Mouse (Mus musculus) hindbrain, embryonic 14.5 days (tissue): Measurements from ENCODE around the gene Rnf126. TPM values are rescaled to one million over a fixed set of nuclear protein-coding genes. Genes with fewer than 3 reads are reported as not detected.
A peak's percentile ranks its signal among the peaks of the same experiment; 100 is the strongest.

Experiments
- ATAC-seq: fragments of 200-750 bp; cut with Nextera tagmentation; 2 replicates; pipeline ENCODE4 v1.8.0; 2017; ENCODE audit warnings: moderate number of reproducible peaks, mild to moderate bottlenecking, moderate TSS enrichment, moderate library complexity; ENCODE audit not compliant: low FRiP score
- DNase-seq: peaks from one replicate; pipeline ENCODE4 v3.0.0-alpha.2; 2015; ENCODE audit warnings: low spot score
- H3K27ac ChIP-seq: fragments of 300-500 bp; sonication (generic); 2 replicates; pipeline ENCODE4 v1.5.1; 2014; ENCODE audit warnings: mild to moderate bottlenecking, moderate library complexity
- H3K27me3 ChIP-seq: fragments of 300-500 bp; sonication (generic); 2 replicates; pipeline ENCODE4 v1.6.1; 2014; ENCODE audit warnings: mild to moderate bottlenecking, low read length, mixed read lengths; ENCODE audit not compliant: control insufficient read depth, insufficient read depth
- H3K36me3 ChIP-seq: fragments of 300-500 bp; sonication (generic); replicated peaks from 2 replicates; pipeline ENCODE4 v1.6.1; 2014; ENCODE audit not compliant: control insufficient read depth, insufficient read depth
- H3K4me1 ChIP-seq: fragments of 300-500 bp; sonication (generic); replicated peaks from 2 replicates; pipeline ENCODE4 v1.6.1; 2014; ENCODE audit warnings: antibody characterized with exemption, low read length, mixed read lengths; ENCODE audit not compliant: control insufficient read depth, insufficient read depth
- H3K4me2 ChIP-seq: fragments of 300-500 bp; sonication (generic); replicated peaks from 2 replicates; pipeline ENCODE4 v1.6.1; 2014; ENCODE audit warnings: mild to moderate bottlenecking, moderate library complexity
- H3K4me3 ChIP-seq: fragments of 300-500 bp; sonication (generic); replicated peaks from 2 replicates; pipeline ENCODE4 v1.5.1; 2014; ENCODE audit warnings: mild to moderate bottlenecking, low read length
- H3K9ac ChIP-seq: fragments of 300-500 bp; sonication (generic); 2 replicates; pipeline ENCODE4 v1.6.1; 2014
- H3K9me3 ChIP-seq: fragments of 300-500 bp; sonication (generic); 2 replicates; pipeline ENCODE4 v1.6.1; 2016; ENCODE audit warnings: low read length; ENCODE audit not compliant: control insufficient read depth
- WGBS: fragments of 180-500 bp; shearing (Covaris S2); extraction: QIAGEN DNeasy Blood & Tissue Kit; methylation state at CpG from one replicate; pipeline ENCODE4 v1.1.7; 2014; 5-methylcytosine and 5-hydroxymethylcytosine counted together
- polyA plus RNA-seq: library from polyadenylated mRNA; unstranded; fragments of >200 nt; fragmentation: Nextera tagmentation; extraction: Ambion mirVana; gene quantifications from 2 replicates; pipeline ENCODE4 v1.2.1, GENCODE M21; 2014

Rnf126 gene
- polyA plus RNA-seq, 1 experiment from 2014 or later = 96.7 TPM

- H3K4me2 ChIP-seq = no peak overlapping the region
- no peak for ATAC-seq
- no peak overlapping the region for H3K9ac ChIP-seq
- H3K27ac ChIP-seq = 0 out of 2 replicates have a peak overlapping the region, but pooled peaks have one; percentile 94
- H3K4me3 ChIP-seq = no peak overlapping the region
- DNase-seq = no peak
- H3K27me3 ChIP-seq = no peaks in the 10 kb centered on the region
- 76% methylated on average over 11 of the region's 11 CpGs for WGBS
- peaks cover 41% of the 10 kb centered on the region for H3K36me3 ChIP-seq
- peaks cover 57% of the 10 kb centered on the region for H3K4me1 ChIP-seq
- no peaks in the 10 kb centered on the region for H3K9me3 ChIP-seq
Measured at GRCm38 (mm10) chr10:79805636-79806035, 38.9 kb upstream of the Rnf126 start.

- peak; percentile 82 for DNase-seq
- Histone ChIP-seq H3K4me2 (peak overlapping the region; percentile 48), H3K36me3 (peaks cover 23% of the 10 kb centered on the region), H3K4me3 (0 out of 2 replicates have a peak overlapping the region, but pooled peaks have one; percentile 13), H3K4me1 (peaks cover 57% of the 10 kb centered on the region), H3K27ac (peak overlapping the region; percentile 94), H3K27me3 (no peaks in the 10 kb centered on the region), H3K9ac (peak overlapping the region; percentile 21), H3K9me3 (no peaks in the 10 kb centered on the region)
- WGBS = 3% methylated on average over 29 of the region's 29 CpGs
- ATAC-seq = peak; percentile 92
Measured at GRCm38 (mm10) chr10:79803716-79804323, 37.1 kb upstream of the Rnf126 start.

- Histone ChIP-seq H3K9ac (peak overlapping the region; percentile 34), H3K9me3 (no peaks in the 10 kb centered on the region), H3K27ac (peak overlapping the region; percentile 94), H3K4me3 (no peak overlapping the region), H3K4me1 (peaks cover 55% of the 10 kb centered on the region), H3K36me3 (peaks cover 9% of the 10 kb centered on the region; the same call in 1 of the 2 replicates), H3K27me3 (no peaks in the 10 kb centered on the region), H3K4me2 (peak overlapping the region; percentile 23; the same call in 1 of the 2 replicates)
- DNase-seq (no peak), ATAC-seq (no peak)
- WGBS = 29% methylated on average over 11 of the region's 11 CpGs
Measured at GRCm38 (mm10) chr10:79802331-79802971, 35.7 kb upstream of the Rnf126 start.

GRCm38 (mm10) chr10:79801837-79802236 lies 35.1 kb upstream of the Rnf126 start:
- no peak for DNase-seq
- no peaks in the 10 kb centered on the region for H3K27me3 ChIP-seq
- H3K4me1 ChIP-seq = peaks cover 55% of the 10 kb centered on the region
- WGBS = 19% methylated on average over 3 of the region's 3 CpGs
- H3K9me3 ChIP-seq = no peaks in the 10 kb centered on the region
- ATAC-seq = no peak
- H3K4me3 ChIP-seq = no peak overlapping the region
- peak overlapping the region; percentile 94 for H3K27ac ChIP-seq
- H3K4me2 ChIP-seq = peak overlapping the region; percentile 23; the same call in 1 of the 2 replicates
- peaks cover 4% of the 10 kb centered on the region; the same call in 1 of the 2 replicates for H3K36me3 ChIP-seq
- H3K9ac ChIP-seq = peak overlapping the region; percentile 34; the same call in 1 of the 2 replicates

- no peaks in the 10 kb centered on the region for H3K27me3 ChIP-seq
- WGBS = 79% methylated on average over 11 of the region's 11 CpGs
- H3K4me1 ChIP-seq = peaks cover 49% of the 10 kb centered on the region
- no peak overlapping the region for H3K27ac ChIP-seq
- H3K9me3 ChIP-seq = no peaks in the 10 kb centered on the region
- no peak for ATAC-seq
- no peak overlapping the region for H3K4me3 ChIP-seq
- no peak overlapping the region for H3K4me2 ChIP-seq
- H3K36me3 ChIP-seq = no peaks in the 10 kb centered on the region; the same call in 1 of the 2 replicates
- no peak for DNase-seq
- H3K9ac ChIP-seq = no peak overlapping the region
Measured at GRCm38 (mm10) chr10:79800508-79800907, 33.8 kb upstream of the Rnf126 start.

- Histone ChIP-seq H3K4me1 (peaks cover 38% of the 10 kb centered on the region), H3K9ac (no peak overlapping the region), H3K27ac (no peak overlapping the region), H3K4me3 (no peak overlapping the region), H3K9me3 (no peaks in the 10 kb centered on the region), H3K4me2 (no peak overlapping the region), H3K36me3 (no peaks in the 10 kb centered on the region; the same call in 1 of the 2 replicates), H3K27me3 (no peaks in the 10 kb centered on the region)
- 93% methylated on average over 12 of the region's 12 CpGs for WGBS
- no peak for ATAC-seq
- DNase-seq = no peak
Measured at GRCm38 (mm10) chr10:79798289-79798928, 31.7 kb upstream of the Rnf126 start.

- H3K4me1 ChIP-seq = peaks cover 27% of the 10 kb centered on the region
- H3K9ac ChIP-seq = peak overlapping the region; percentile 21; the same call in 1 of the 2 replicates
Measured at GRCm38 (mm10) chr10:79797326-79797725, 30.6 kb upstream of the Rnf126 start.

GRCm38 (mm10) chr10:79795905-79796304 lies 29.2 kb upstream of the Rnf126 start:
- H3K4me2 ChIP-seq = no peak overlapping the region
- H3K27me3 ChIP-seq = no peaks in the 10 kb centered on the region
- 97% methylated on average over 3 of the region's 3 CpGs for WGBS
- H3K9ac ChIP-seq = no peak overlapping the region
- no peaks in the 10 kb centered on the region for H3K9me3 ChIP-seq
- DNase-seq (no peak), ATAC-seq (no peak)
- H3K27ac ChIP-seq = no peak overlapping the region
- peaks cover 17% of the 10 kb centered on the region; the same call in 1 of the 2 replicates for H3K4me1 ChIP-seq
- H3K36me3 ChIP-seq = no peaks in the 10 kb centered on the region
- no peak overlapping the region for H3K4me3 ChIP-seq

More at GRCm38 (mm10) chr10:79797326-79797725, 30.6 kb upstream of the Rnf126 start:
- Histone ChIP-seq H3K36me3 (no peaks in the 10 kb centered on the region; the same call in 1 of the 2 replicates), H3K4me2 (peak overlapping the region; percentile 33), H3K27me3 (no peaks in the 10 kb centered on the region), H3K9me3 (no peaks in the 10 kb centered on the region), H3K4me3 (peak overlapping the region; percentile 6; the same call in 1 of the 2 replicates), H3K27ac (no peak overlapping the region)
- 41% methylated on average over 15 of the region's 15 CpGs for WGBS
- ATAC-seq (no peak), DNase-seq (no peak)

- Histone ChIP-seq H3K4me1 (peaks cover 17% of the 10 kb centered on the region; the same call in 1 of the 2 replicates), H3K36me3 (no peaks in the 10 kb centered on the region), H3K27me3 (no peaks in the 10 kb centered on the region), H3K9ac (peak overlapping the region; percentile 97), H3K4me2 (peak overlapping the region; percentile 72), H3K9me3 (no peaks in the 10 kb centered on the region), H3K4me3 (peak overlapping the region; percentile 90), H3K27ac (peak overlapping the region; percentile 92)
- no peak for DNase-seq
- WGBS = 2% methylated on average over 10 of the region's 10 CpGs
- ATAC-seq = peak; percentile 6; the same call in 1 of the 2 replicates
Measured at GRCm38 (mm10) chr10:79794491-79794931, 27.8 kb upstream of the Rnf126 start.
